Mouse (Mus musculus): ENCODE results near the gene Celf1.

DNA sequence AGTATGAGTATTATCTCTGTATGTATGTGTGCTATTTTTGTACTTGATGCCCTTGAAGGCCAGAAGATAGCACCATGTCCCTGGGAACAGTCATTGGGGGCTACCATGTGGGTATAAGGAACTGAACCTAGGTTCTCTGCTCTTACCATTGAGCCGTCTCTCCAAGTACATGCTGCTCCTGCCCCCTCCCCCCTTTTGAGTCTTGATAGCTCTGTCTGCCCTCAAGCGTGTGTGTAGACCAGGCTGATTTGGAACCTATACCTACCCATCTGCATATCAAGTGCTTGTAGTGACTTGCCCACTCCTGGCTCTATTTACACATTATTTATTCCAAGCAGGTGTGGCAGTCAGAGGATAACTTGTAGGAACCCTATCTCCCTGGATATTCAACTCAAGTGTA lies 36.4 kb downstream of the Celf1 start:
- no peak for TF ChIP-seq POLR2A (IDR thresholded peaks at IDR 0.05; ENCODE audit: borderline replicate concordance, low read depth, low read length)
- TF ChIP-seq CTCF (IDR thresholded peaks at IDR 0.05; ENCODE audit: low read depth, low read length), result no peak

Data from bone marrow macrophage, adult 2 months (primary cell).